Mouse (Mus musculus): ENCODE results near the gene Gapt. TPM values are rescaled to one million over a fixed set of nuclear protein-coding genes. Genes with fewer than 3 reads are reported as not detected.
"Not testable (repeated sequence)": the region's sequence is repeated elsewhere in the genome, so short reads cannot be mapped to it uniquely, and the experiment has no call there.

Gene Gapt
- polyA plus RNA-seq, 1 experiment from 2014 or later: not detected

DNA sequence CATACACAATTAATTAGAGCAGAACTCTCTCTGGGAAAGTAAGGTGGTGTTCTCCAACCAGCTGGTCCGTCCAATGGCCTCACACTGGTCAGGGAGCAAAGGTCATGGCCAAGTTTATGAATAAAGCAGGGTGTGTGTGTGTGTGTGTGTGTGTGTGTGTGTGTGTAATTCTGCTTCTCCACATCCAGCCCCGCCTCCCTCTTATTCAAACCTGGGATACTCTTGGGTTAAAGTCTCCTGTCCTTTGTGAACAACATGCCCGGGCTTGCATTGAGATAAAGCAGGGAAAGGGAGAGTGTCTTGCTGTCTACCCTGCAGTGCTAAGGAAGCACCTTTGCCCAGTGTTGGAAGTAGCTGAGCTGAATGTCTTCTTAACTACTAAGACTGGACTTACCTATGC lies 35.6 kb upstream of the Gapt start:
- 50% methylated on average over 3 of the region's 3 CpGs for WGBS
- H3K4me3 ChIP-seq (replicated peaks): no peak overlapping the region
- peaks cover 6% of the 10 kb centered on the region for H3K4me1 ChIP-seq
- peaks cover 2% of the 10 kb centered on the region for H3K36me3 ChIP-seq
- no peak overlapping the region for H3K9ac ChIP-seq (replicated peaks)
- H3K9me3 ChIP-seq (replicated peaks): no peaks in the 10 kb centered on the region
- H3K27me3 ChIP-seq (replicated peaks): no peaks in the 10 kb centered on the region
- no peak overlapping the region for H3K27ac ChIP-seq (replicated peaks)
- no peak for ATAC-seq (ENCODE audit: low FRiP score)
- H3K4me2 ChIP-seq: no peak overlapping the region

DNA sequence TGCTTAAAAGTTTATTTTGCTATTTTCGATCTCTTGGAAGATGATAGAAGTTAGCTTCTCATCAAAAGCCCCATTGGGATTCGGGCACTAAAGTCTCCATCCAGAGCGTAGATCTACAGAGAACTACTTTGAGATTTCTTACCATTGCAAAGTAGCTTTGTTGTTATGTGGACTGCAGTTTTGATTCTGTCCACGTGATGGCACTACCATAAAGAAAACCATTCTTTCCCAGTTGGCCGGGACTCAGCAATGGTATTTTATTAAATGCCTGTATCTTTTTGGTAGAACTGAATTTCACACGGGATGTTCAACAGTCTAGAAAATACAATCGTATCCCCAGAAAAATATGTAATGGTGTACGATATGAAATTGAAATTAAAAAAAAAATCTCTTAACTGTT lies 35.2 kb upstream of the Gapt start:
- Histone ChIP-seq H3K27ac (replicated peaks) (no peak overlapping the region), H3K4me3 (replicated peaks) (no peak overlapping the region), H3K4me1 (peaks cover 4% of the 10 kb centered on the region), H3K36me3 (no peaks in the 10 kb centered on the region), H3K27me3 (replicated peaks) (no peaks in the 10 kb centered on the region), H3K9ac (replicated peaks) (no peak overlapping the region), H3K4me2 (no peak overlapping the region), H3K9me3 (replicated peaks) (no peaks in the 10 kb centered on the region)
- ATAC-seq (ENCODE audit: low FRiP score): no peak
- WGBS: 19% methylated on average over 8 of the region's 8 CpGs

DNA sequence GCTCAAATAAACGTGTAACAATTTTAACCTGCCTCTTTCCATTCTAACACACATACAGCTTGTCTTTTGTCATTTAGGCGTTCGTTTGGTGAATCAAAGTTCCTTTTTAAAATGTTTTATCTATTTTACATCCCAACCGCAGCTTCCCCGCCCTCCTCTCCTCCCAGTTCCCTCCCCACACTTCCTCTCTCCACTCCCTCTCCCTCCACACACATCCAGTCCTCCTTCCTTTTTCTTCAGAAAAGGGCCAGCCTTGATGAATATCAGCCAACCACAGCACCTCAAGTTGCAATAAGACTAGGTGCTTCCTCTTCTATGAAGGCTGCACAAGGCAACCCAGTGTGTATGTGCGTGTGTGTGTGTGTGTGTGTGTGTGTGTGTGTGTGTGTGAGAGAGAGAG lies 27.5 kb upstream of the Gapt start:
- H3K27me3 ChIP-seq (replicated peaks): no peaks in the 10 kb centered on the region
- no peaks in the 10 kb centered on the region for H3K36me3 ChIP-seq
- WGBS: 79% methylated on average over 6 of the region's 6 CpGs
- no peak overlapping the region for H3K27ac ChIP-seq (replicated peaks)
- no peak overlapping the region for H3K9ac ChIP-seq (replicated peaks)
- ATAC-seq (ENCODE audit: low FRiP score): no peak
- no peaks in the 10 kb centered on the region for H3K4me1 ChIP-seq
- no peak overlapping the region for H3K4me3 ChIP-seq (replicated peaks)
- no peaks in the 10 kb centered on the region for H3K9me3 ChIP-seq (replicated peaks)
- no peak overlapping the region for H3K4me2 ChIP-seq

DNA sequence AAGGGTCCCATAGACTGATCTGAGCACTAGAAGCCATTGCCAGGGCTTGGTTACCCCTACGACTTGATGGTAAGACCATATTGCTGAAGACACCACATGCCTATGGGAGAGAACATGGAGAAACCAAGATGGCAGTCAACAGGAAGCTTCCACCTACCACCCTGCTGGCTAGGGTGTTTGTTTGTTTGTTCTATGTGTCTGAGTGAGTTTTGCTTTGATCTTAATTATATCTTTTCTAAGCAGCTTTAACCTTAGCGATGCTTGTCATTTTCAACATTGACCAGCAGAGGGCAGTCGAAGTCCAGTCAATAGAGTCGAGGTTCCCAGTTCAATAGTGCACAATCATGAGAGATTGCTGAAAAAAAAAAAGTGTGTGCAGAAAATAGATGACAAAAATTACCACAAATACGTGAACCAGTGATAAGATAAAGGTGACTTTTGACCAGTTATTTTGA lies 25.5 kb upstream of the Gapt start:
- Histone ChIP-seq H3K27me3 (replicated peaks) (no peaks in the 10 kb centered on the region), H3K9me3 (replicated peaks) (no peaks in the 10 kb centered on the region), H3K36me3 (no peaks in the 10 kb centered on the region), H3K4me2 (no peak overlapping the region), H3K4me3 (replicated peaks) (no peak overlapping the region), H3K9ac (replicated peaks) (no peak overlapping the region), H3K27ac (replicated peaks) (no peak overlapping the region), H3K4me1 (no peaks in the 10 kb centered on the region)
- WGBS: 19% methylated on average over 5 of the region's 5 CpGs
- ATAC-seq (ENCODE audit: low FRiP score): peak; percentile 65

DNA sequence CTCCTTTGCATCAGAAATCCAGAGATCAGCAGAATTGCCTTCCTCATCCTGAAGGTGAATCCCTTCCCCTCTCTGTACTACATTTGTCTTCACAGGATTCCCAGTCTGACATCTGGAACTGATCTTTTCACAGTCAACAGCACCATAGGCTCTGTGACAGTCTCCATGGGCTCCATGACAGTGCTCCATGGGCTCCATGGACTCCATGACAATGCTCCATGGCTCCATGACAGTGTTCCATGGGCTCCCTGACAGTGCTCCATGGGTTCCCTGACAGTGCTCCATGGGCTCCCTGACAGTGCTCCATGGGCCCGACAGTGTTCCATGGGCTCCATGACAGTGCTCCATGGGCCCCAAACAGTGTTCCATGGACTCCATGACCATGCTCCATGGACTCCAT lies 12.7 kb upstream of the Gapt start:
- no peak overlapping the region for H3K4me3 ChIP-seq (replicated peaks)
- no peaks in the 10 kb centered on the region for H3K4me1 ChIP-seq
- H3K4me2 ChIP-seq: no peak overlapping the region
- no peak overlapping the region for H3K9ac ChIP-seq (replicated peaks)
- no peaks in the 10 kb centered on the region for H3K27me3 ChIP-seq (replicated peaks)
- H3K27ac ChIP-seq (replicated peaks): no peak overlapping the region
- ATAC-seq (ENCODE audit: low FRiP score): no peak
- H3K9me3 ChIP-seq (replicated peaks): no peaks in the 10 kb centered on the region
- WGBS: 100% methylated on average over 1 of the region's 1 CpGs
- no peaks in the 10 kb centered on the region for H3K36me3 ChIP-seq

DNA sequence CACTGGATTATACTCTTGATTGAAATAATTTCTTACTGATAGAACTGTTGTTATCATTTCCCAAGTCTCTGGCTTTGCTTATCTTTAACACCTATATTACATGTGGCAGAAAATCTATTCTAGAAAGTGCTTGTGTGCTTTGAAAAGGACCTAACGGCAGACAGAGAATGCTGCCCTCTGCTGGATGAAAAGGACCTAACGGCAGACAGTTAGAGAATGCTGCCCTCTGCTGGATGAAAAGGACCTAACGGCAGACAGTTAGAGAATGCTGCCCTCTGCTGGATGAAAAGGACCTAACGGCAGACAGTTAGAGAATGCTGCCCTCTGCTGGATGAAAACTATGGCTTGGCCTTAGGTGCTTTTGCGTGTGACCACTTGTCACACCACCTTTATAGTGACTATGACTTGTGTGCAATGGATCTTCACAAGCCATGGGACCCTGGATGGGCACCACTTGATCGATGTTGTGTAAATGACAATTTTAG lies 11.6 kb upstream of the Gapt start:
- WGBS: 50% methylated on average over 6 of the region's 6 CpGs

DNA sequence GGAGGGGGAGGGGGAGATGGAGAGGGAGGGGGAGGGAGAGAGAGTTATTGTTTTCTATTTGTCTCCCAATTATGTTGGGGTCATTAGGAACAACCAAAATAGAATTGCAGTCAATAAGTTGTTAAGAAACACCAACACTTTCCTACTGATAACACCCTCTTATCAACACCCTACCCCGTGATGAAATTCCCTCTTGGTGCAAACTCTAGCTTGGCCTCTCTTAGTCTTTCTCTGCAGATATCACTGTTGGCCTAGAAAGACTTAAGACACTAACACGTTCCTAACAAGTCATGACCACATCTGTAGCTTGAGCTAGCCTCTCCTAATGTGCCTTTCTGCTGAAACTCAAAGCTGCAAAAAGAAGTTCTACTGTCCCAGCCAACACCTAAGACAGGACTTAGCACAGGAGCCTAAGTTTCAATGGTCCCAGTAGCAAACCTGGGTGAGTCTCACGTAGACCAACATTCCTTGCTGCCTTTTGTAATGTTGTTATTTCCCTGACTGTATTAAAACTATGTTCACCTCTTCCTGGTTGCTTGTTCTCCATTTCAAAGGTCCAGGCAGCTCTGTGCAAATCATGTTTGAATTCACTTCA lies 11.1 kb upstream of the Gapt start:
- Histone ChIP-seq H3K4me2 (no peak overlapping the region), H3K4me1 (no peaks in the 10 kb centered on the region), H3K36me3 (no peaks in the 10 kb centered on the region), H3K9ac (replicated peaks) (no peak overlapping the region), H3K27ac (replicated peaks) (0 out of 2 replicates have a peak overlapping the region, but pooled peaks have one; percentile 13), H3K4me3 (replicated peaks) (no peak overlapping the region), H3K27me3 (replicated peaks) (no peaks in the 10 kb centered on the region), H3K9me3 (replicated peaks) (no peaks in the 10 kb centered on the region)
- WGBS: 94% methylated on average over 3 of the region's 3 CpGs
- ATAC-seq (ENCODE audit: low FRiP score): 0 out of 2 replicates have a peak, but pooled peaks have one; percentile 29

More for the DNA sequence above, 11.6 kb upstream of the Gapt start:
- H3K9ac ChIP-seq (replicated peaks); H3K36me3 ChIP-seq; H3K9me3 ChIP-seq (replicated peaks); H3K4me3 ChIP-seq (replicated peaks); H3K4me1 ChIP-seq; H3K27me3 ChIP-seq (replicated peaks); H3K4me2 ChIP-seq: not testable (repeated sequence)
- H3K27ac ChIP-seq (replicated peaks): 0 out of 2 replicates have a peak overlapping the region, but pooled peaks have one; percentile 13
- ATAC-seq (ENCODE audit: low FRiP score): peak; percentile 60; the same call in 1 of the 2 replicates

DNA sequence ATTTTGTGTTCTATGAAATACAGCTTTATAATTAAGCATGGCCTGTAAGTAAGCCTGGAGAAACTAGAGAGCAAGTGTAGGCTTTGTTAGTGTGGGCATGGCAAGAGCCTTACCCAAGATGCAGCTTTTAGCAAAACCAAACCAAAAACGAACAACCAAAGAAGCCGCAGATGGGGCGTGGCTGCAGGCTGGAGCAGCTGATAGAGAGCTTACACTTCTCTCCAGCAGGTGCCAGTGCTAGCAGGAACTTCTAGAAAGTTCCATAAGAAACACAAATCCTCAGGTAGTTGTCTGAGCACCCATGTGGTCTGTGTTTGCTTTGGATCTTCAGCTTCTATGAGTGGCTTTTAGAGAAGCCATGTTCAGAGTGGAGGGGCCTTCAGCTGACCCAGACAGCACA lies 9.5 kb upstream of the Gapt start:
- H3K9me3 ChIP-seq (replicated peaks): no peaks in the 10 kb centered on the region
- no peak overlapping the region for H3K9ac ChIP-seq (replicated peaks)
- no peak overlapping the region for H3K4me3 ChIP-seq (replicated peaks)
- no peak for ATAC-seq (ENCODE audit: low FRiP score)
- 91% methylated on average over 3 of the region's 3 CpGs for WGBS
- H3K4me1 ChIP-seq: no peaks in the 10 kb centered on the region
- no peak overlapping the region for H3K4me2 ChIP-seq
- H3K36me3 ChIP-seq: no peaks in the 10 kb centered on the region
- H3K27ac ChIP-seq (replicated peaks): no peak overlapping the region
- no peaks in the 10 kb centered on the region for H3K27me3 ChIP-seq (replicated peaks)

DNA sequence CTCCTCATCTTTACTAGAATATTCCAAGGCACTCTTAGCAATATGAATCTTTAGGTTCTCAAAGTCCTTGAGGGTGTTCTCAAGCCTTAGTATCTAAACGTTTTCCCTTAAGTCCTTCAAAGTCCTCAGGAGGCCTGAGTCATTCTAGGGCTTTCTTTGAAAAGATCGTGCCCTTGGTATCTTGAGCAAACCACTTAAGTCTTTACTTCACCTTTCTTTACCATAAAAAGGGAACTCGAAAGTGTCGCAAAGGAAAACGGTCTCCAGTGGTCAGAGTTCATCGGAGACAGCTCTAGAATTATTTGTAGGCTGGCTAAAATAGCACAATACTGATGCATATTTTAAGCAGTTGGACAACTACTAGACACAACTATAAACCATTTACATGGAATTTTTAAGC lies 6.7 kb upstream of the Gapt start:
- Histone ChIP-seq H3K4me3 (replicated peaks) (no peak overlapping the region), H3K36me3 (no peaks in the 10 kb centered on the region), H3K27me3 (replicated peaks) (no peaks in the 10 kb centered on the region), H3K9me3 (replicated peaks) (no peaks in the 10 kb centered on the region), H3K27ac (replicated peaks) (no peak overlapping the region), H3K9ac (replicated peaks) (no peak overlapping the region), H3K4me1 (no peaks in the 10 kb centered on the region), H3K4me2 (no peak overlapping the region)
- 85% methylated on average over 6 of the region's 6 CpGs for WGBS
- ATAC-seq (ENCODE audit: low FRiP score): no peak

DNA sequence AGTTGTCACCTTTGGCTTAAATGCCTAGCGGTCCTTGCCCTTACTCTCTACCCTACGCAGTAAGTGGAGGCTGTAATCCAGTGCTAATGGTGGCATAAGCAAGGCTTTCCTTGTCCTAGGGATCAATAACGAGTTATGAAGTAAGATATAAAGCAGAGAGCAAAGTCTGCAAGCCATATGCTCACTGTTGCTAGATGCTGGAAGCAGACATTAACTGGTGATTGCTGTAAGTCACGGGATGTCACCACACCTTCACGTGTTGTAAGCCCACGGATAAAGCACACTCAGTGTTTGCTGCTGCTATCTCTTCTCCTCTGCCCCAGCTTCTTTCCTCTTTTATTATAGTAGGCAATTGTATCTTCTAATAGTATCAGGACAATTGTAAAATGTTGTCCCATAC lies 5.9 kb downstream of the Gapt start:
- Histone ChIP-seq H3K27me3 (replicated peaks) (no peaks in the 10 kb centered on the region), H3K4me2 (no peak overlapping the region), H3K9me3 (replicated peaks) (no peaks in the 10 kb centered on the region), H3K27ac (replicated peaks) (no peak overlapping the region), H3K36me3 (no peaks in the 10 kb centered on the region), H3K9ac (replicated peaks) (no peak overlapping the region), H3K4me1 (peaks cover 5% of the 10 kb centered on the region; the same call in 1 of the 2 replicates), H3K4me3 (replicated peaks) (no peak overlapping the region)
- 86% methylated on average over 6 of the region's 6 CpGs for WGBS
- no peak for ATAC-seq (ENCODE audit: low FRiP score)

DNA sequence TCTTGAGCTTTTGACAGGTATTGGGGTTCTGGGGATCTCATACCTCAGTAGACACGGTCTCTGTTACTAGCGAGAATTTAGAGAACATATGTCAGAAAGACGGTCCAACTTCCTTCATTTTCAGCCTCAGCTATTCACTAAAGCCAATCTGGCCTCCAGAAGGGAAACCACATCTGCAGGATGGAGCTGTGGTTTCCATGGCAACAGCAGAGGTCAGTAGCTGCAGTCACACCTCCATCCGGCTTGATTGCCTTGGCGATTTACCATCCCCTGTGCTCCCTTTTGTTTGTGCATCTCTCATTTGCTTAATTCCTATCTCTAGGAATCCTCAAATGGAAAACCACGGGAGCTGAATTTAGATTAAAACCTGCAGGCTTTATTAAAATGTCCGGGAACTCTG lies 10.3 kb downstream of the Gapt start:
- Histone ChIP-seq H3K36me3 (no peaks in the 10 kb centered on the region), H3K4me3 (replicated peaks) (no peak overlapping the region), H3K27me3 (replicated peaks) (no peaks in the 10 kb centered on the region), H3K9me3 (replicated peaks) (no peaks in the 10 kb centered on the region), H3K4me2 (no peak overlapping the region), H3K4me1 (peaks cover 9% of the 10 kb centered on the region), H3K9ac (replicated peaks) (no peak overlapping the region), H3K27ac (replicated peaks) (peak overlapping the region; percentile 58)
- WGBS: 17% methylated on average over 7 of the region's 7 CpGs
- peak; percentile 58; the same call in 1 of the 2 replicates for ATAC-seq (ENCODE audit: low FRiP score)

DNA sequence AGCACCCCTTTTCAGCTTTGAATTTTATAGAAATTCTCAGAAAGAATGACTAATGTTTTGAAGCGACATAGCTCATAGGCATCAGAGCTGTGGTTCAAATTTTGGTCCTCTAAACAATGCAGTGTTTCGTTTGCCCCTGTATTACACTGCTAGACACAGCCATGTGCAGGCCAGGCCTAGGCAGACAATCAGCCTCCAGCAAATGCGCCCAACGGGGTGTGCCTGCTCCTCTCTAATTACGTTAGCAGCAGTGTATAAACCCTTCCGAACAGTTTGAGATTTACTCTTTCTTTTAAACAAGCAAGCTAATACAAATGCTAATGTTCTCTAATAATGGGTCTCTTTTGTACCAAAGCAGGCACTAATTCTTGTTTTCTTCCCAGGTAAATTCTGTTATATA lies 14.4 kb downstream of the Gapt start:
- Histone ChIP-seq H3K9me3 (replicated peaks) (no peaks in the 10 kb centered on the region), H3K4me2 (no peak overlapping the region), H3K4me3 (replicated peaks) (no peak overlapping the region), H3K4me1 (peaks cover 9% of the 10 kb centered on the region), H3K27me3 (replicated peaks) (no peaks in the 10 kb centered on the region), H3K27ac (replicated peaks) (0 out of 2 replicates have a peak overlapping the region, but pooled peaks have one; percentile 15), H3K9ac (replicated peaks) (no peak overlapping the region), H3K36me3 (no peaks in the 10 kb centered on the region)
- 37% methylated on average over 6 of the region's 6 CpGs for WGBS
- ATAC-seq (ENCODE audit: low FRiP score): peak; percentile 73; the same call in 1 of the 2 replicates
